Mouse (Mus musculus): Measurements from ENCODE around the gene Mmab.

Gene Mmab

DNA sequence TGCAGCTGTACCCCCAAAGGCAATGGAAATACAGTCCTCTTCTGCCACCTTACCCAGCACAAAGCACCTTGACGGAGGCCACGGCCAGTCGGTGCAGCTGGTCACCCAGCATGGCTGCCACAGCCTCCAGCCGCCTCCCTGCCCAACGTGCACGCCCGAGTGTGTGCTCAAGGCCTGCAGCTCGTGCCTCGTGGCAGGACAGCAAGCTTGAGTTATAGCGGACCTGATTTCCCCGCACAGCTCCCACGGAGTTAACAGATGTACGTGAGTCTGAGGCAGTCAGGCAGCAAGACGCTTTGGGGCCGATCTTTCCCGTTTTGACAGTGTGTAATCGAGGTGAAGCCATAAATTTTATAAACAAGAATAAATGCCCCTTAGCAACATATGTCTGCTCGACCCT lies 15.2 kb downstream of the Mmab start:
- DNase-seq, result no peak

DNA sequence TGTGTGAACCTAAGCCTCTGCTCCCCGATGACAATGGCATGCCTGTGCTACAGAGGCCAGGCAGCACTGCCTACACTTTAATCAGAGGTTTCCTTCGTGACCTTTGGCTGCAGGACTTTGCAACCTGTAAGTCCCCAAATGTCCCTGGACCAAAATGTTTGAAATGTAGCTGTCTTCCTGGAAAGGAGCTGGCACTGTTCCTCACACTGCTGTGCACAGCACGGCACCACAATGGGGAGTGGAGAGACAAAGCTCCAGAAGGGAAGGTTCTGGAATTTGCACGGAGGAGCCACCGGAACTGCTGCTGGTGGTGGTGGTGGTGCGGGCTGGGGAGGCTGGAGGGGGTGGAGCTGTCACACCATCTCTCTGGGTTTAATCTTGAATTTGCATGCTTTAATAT lies 17.1 kb downstream of the Mmab start:
- no peak for DNase-seq

DNA sequence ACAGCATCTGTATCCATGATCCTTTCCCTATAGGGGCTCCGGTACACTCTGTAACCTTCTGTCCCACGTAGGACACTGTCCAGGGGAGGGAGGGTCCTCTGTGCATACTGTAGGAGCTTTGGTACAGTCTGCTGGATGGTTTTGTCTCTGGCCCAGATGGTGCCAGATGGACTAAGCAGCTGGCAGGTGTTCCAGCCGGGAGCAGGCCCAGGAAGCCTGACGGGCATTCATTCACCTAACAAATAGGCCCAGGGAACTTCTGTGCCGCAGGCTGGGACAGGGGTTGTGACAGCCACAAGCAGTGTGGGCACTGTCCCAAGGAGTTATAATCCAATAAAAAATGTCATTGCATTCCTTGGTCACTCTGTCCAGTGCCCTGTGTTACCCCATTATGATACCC lies 19.9 kb downstream of the Mmab start:
- DNase-seq, result no peak

- DNase-seq, result no peak
Observed at GRCm38 (mm10) chr5:114422591-114422990, 21.3 kb downstream of the Mmab start.

GRCm38 (mm10) chr5:114421561-114422298 lies 22.1 kb downstream of the Mmab start:
- DNase-seq, result no peak

DNA sequence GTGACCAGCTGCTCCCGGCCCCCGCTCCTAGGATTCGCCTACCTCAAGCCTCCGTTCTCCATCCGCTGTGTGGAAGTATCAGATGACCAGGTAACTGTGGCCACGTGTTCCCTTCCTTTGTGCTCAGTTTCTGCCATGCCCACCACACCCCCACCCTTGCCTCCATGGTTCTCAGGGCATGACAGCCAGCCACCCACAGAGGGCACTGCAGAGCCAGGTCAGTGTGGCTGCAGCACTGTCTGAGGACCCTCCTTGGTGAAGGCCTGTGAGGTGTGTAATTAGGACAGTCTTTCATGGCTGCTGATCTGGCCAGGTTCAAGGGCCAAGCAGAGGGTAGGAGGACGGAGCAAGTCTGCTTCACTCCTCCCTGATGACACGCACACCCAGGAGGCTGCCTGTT lies 25.3 kb downstream of the Mmab start:
- no peak for DNase-seq

- DNase-seq, result no peak
Observed at GRCm38 (mm10) chr5:114416855-114417254, 27.0 kb downstream of the Mmab start.

DNA sequence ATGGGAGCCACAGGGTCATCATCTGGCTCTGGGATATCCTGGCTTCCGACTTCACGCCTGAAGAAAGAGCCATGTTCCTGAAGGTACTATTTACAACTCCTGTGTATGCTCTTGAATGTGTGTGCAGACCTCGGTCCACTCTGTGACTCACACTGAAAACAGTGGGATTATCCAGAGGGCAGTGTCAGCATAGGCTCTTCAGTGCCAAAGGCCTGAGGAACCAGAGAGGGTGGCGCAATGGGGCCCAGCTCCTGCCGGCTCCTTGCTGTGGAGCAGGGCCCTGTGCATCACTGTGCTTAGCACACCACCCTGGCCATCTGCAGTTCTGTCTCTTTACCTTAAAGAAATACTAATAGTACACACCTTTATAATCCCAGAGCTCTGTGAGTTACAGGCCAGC lies 28.3 kb downstream of the Mmab start:
- no peak for DNase-seq

GRCm38 (mm10) chr5:114413067-114413735 lies 30.7 kb downstream of the Mmab start:
- no peak for DNase-seq

DNA sequence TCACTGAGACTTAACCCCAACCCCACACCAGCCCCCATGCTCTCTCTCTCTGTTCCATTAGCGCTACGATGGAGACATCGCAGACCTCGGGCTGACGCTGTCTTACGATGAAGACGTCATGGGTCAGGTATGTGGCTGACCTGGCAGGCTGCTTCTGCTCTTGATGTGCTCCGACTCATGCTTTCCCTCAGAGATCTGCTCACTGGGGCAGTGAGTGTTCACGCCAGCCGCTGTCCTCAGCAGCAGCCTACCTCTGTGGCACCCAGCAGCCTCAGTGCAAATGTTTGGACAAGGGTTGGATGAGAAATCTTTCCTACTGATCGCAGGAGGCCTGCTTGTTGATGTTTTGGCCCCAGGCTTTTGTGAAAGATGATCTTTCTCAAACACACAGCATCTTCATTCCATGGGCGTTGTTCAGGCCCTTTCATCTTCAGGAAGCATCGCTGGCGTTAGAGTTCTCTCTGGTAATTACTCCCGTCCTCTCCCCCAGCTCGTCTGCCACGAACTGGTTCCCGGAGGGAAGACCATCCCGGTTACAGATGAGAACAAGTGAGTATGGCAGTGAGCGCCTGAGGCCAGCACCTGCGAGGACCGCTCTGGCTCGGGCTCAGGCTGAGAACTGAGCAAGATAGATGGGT lies 31.4 kb downstream of the Mmab start:
- DNase-seq, result no peak

- no peak for DNase-seq
Observed at GRCm38 (mm10) chr5:114410429-114410828, 33.4 kb downstream of the Mmab start.

- no peak for DNase-seq
Observed at GRCm38 (mm10) chr5:114408846-114409245, 35.0 kb downstream of the Mmab start.

GRCm38 (mm10) chr5:114407810-114408209 lies 36.0 kb downstream of the Mmab start:
- no peak for DNase-seq

GRCm38 (mm10) chr5:114407269-114407668 lies 36.6 kb downstream of the Mmab start:
- DNase-seq, result peak; percentile 37

- no peak for DNase-seq
Observed at GRCm38 (mm10) chr5:114406592-114406991, 37.3 kb downstream of the Mmab start.

DNA sequence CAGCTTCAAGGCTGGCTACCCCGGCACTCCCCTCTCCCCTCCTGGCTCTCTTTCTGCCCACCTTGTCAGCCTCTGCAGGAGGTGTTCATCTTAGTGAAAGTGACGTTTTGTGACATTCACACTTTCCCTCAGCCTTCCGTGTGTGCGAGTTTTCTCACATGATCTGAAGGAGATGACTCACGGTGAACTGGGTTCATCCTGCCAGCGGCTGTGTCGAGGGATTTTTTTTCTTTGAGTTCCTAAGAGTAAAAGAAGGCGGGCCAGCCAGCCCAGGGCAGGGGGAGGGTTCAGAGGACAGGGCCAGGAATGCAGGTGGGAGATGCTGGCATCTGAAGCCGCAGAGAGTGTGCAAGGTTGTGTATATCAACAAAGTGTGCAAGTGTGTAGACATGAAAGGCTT lies 50.7 kb downstream of the Mmab start:
- no peak for DNase-seq

DNA sequence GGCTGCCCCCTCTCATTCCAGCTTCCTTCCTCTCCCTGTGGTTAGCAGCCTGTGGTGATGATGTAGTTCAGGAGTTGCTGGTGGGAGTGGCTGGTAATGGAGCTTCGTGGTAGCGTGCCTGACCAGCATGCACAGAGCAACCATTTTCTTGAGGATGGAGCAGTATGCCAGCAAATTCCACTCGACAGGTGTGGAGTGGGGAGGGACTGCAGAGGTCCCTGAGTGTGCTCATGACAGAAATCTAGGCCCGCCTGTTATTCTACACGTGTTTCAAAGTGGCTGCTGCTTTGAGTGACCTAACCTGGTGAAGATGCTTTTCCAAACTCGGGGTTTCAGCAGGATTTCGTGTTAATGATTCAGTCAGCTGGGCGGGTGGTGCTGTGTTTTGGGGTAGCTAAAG lies 59.4 kb downstream of the Mmab start:
- no peak for DNase-seq

GRCm38 (mm10) chr5:114383184-114383904 lies 60.5 kb downstream of the Mmab start:
- DNase-seq, result no peak

Data from cerebellum, adult 11-12 months (tissue).